23 mouse cellular contexts compared by ENCODE assay signal in the genomic region with DNA sequence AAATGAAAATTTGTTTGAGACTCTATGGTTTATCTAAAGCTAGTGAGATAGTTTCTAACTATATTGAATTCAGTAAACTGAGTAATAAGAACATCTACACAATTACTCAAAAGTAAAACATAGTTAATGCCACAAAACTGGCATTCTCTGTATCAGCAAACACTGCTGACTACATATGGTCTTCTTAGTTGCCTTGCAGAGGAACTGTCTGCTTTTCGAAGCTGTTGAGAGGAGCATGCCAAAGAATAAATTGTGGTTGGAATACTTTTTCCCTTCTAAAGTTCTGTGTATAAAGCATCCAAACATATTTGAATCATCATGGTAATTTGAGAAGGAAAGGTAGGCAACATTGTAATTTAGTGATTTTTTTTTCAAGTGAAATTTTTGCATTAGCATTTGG.
"Had no signal": no experiment of that assay in that cellular context is flagged by ENCODE, and none has a peak within 500 bp of the region (broad histone marks: within the 10 kb centered on the region; RNA-seq: fewer than 3 reads in every experiment).

No protein-coding gene starts in this region.

- H3K9ac ChIP-seq: kidney, embryonic 15.5 days; limb, embryonic 13.5 days; liver, embryonic 12.5 days; liver, embryonic 15.5 days; lung, embryonic 15.5 days; midbrain, embryonic 13.5 days; neural tube, embryonic 13.5 days; stomach, embryonic 15.5 days had no signal

- H3K9me3 ChIP-seq: kidney, embryonic 15.5 days; limb, embryonic 10.5 days; limb, embryonic 13.5 days; liver, embryonic 12.5 days; liver, embryonic 15.5 days; lung, embryonic 15.5 days; megakaryocyte, embryonic 14.5 days; midbrain, embryonic 13.5 days; stomach, embryonic 15.5 days had no signal

- H3K27me3 ChIP-seq: kidney, embryonic 15.5 days; limb, embryonic 13.5 days; liver, embryonic 12.5 days; liver, embryonic 15.5 days; lung, embryonic 15.5 days; megakaryocyte, embryonic 14.5 days; midbrain, embryonic 13.5 days; neural tube, embryonic 13.5 days; stomach, embryonic 15.5 days had no signal

- H3K4me2 ChIP-seq: kidney, embryonic 15.5 days; limb, embryonic 13.5 days; liver, embryonic 12.5 days; liver, embryonic 15.5 days; lung, embryonic 15.5 days; midbrain, embryonic 13.5 days; neural tube, embryonic 13.5 days; stomach, embryonic 15.5 days had no signal

- H3K4me3 ChIP-seq: kidney, embryonic 15.5 days; limb, embryonic 10.5 days; limb, embryonic 13.5 days; liver, embryonic 12.5 days; liver, embryonic 15.5 days; lung, embryonic 15.5 days; megakaryocyte, embryonic 14.5 days; midbrain, embryonic 10.5 days; midbrain, embryonic 13.5 days; myocyte; neural tube, embryonic 13.5 days; stomach, embryonic 15.5 days had no signal

- H3K4me1 ChIP-seq: kidney, embryonic 15.5 days; limb, embryonic 10.5 days; limb, embryonic 13.5 days; liver, embryonic 12.5 days; liver, embryonic 15.5 days; lung, embryonic 15.5 days; megakaryocyte, embryonic 14.5 days; midbrain, embryonic 10.5 days; midbrain, embryonic 13.5 days; neural tube, embryonic 13.5 days; stomach, embryonic 15.5 days had no signal

- H3K27ac ChIP-seq: kidney, embryonic 15.5 days; limb, embryonic 10.5 days; limb, embryonic 13.5 days; liver, embryonic 12.5 days; liver, embryonic 15.5 days; lung, embryonic 15.5 days; midbrain, embryonic 10.5 days; midbrain, embryonic 13.5 days; neural tube, embryonic 13.5 days; stomach, embryonic 15.5 days had no signal

- ATAC-seq: liver, embryonic 12.5 days; midbrain, embryonic 13.5 days; midbrain, embryonic 16.5 days had no signal

- H3K36me3 ChIP-seq: kidney, embryonic 15.5 days; limb, embryonic 10.5 days; limb, embryonic 13.5 days; liver, embryonic 12.5 days; liver, embryonic 15.5 days; lung, embryonic 15.5 days; midbrain, embryonic 10.5 days; midbrain, embryonic 13.5 days; neural tube, embryonic 13.5 days; stomach, embryonic 15.5 days had no signal

- DNase-seq: kidney, postnatal 10 days; kidney, postnatal 36 days; liver; lung, adult 18-20 months; lung, postnatal 10 days; lung, postnatal 36 days; retina, postnatal 1 day; right cerebral cortex, postnatal 25 days; spleen, adult 18-20 months; thymus, postnatal 25 days had no signal
